Mouse (Mus musculus) c-Kit-positive CD71-positive TER-119-negative erythroid progenitor cells, embryonic 14.5 days (primary cell): ENCODE results near the gene Fbxw2.
A peak's percentile ranks its signal among the peaks of the same experiment; 100 is the strongest.
"Not testable (repeated sequence)": the region's sequence is repeated elsewhere in the genome, so short reads cannot be mapped to it uniquely, and the experiment has no call there.

Experiments
- DNase-seq: peaks from one replicate; pipeline ENCODE4 v3.0.0-alpha.2; 2013; ENCODE audit warnings: low read depth

The Fbxw2 gene

DNA sequence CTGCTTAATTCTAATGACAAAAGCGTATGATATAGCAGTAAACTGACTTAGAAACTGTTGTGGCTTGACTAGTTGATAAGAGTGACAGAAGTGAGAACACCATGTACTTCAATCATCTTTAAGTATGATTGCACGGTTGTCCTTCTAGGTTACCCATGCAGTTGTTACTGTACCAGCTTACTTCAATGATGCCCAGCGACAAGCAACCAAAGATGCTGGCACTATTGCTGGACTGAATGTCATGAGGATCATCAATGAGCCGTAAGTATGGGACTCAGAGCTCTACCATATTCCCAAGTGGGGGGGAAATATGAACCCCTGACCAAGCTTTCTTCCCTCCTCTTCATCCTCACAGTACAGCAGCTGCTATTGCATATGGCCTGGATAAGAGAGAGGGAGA lies 52.4 kb downstream of the Fbxw2 start:
- no peak for DNase-seq

DNA sequence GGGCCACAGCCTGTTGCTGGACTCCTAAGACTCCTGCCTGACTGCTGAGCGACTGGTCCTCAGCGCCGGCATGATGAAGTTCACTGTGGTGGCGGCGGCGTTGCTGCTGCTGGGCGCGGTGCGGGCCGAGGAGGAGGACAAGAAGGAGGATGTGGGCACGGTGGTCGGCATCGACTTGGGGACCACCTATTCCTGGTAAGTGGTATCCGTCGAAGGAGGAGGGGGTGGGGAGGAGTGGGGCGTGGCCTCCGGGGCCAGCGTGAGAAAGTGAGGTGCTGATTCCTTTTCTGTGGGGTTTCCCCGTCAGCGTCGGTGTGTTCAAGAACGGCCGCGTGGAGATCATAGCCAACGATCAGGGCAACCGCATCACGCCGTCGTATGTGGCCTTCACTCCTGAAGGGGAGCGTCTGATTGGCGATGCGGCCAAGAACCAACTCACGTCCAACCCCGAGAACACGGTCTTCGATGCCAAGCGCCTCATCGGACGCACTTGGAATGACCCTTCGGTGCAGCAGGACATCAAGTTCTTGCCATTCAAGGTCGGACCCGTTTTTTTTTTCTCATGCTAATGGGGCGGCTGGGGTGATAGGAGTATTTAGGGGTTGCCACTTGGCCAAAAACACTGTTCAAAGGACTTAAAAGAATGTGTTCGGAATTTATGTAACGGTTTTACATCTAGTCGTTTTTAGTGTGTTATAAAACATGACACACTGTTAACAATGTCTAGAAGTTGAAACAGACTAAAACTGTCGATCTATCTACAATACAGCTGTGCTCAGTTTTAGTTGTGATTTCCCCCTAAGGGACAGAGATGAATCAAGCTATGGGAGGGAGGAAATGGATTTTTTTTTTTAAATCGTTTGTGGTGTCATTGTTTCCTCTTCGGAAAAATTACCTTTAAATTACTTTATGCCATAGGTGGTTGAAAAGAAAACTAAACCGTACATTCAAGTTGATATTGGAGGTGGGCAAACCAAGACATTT lies 53.6 kb downstream of the Fbxw2 start:
- no peak for DNase-seq

DNA sequence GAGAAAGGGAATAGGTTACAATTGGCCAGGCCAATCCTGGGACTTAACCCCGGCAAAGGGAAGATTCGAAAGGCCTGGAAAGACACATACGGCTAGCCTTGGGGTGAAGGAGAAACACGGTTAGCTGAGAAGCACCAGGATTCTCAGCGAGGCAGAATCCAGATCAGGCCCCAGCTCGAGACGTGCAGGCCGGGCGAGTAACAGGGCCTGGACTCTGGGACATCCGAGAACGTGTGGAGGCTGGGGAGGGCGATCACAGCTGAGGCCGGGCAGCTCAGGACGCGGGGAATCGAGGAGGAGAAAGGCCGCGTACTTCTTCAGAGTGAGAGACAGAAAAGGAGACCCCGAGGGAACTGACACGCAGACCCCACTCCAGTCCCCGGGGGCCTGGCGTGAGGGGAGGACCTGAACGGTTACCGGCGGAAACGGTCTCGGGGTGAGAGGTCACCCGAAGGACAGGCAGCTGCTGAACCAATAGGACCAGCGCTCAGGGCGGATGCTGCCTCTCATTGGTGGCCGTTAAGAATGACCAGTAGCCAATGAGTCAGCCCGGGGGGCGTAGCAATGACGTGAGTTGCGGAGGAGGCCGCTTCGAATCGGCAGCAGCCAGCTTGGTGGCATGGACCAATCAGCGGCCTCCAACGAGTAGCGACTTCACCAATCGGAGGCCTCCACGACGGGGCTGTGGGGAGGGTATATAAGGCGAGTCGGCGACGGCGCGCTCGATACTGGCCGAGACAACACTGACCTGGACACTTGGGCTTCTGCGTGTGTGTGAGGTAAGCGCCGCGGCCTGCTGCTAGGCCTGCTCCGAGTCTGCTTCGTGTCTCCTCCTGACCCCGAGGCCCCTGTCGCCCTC lies 54.5 kb downstream of the Fbxw2 start, which contains the start of gene Hspa5:
TSS of gene Hspa5 (plus strand) at position 603 of the 859 bp plus-strand sequence.
- DNase-seq = peak; percentile 98

- DNase-seq = no peak
Measured at GRCm38 (mm10) chr2:34770951-34771350, 55.2 kb downstream of the Fbxw2 start.

DNA sequence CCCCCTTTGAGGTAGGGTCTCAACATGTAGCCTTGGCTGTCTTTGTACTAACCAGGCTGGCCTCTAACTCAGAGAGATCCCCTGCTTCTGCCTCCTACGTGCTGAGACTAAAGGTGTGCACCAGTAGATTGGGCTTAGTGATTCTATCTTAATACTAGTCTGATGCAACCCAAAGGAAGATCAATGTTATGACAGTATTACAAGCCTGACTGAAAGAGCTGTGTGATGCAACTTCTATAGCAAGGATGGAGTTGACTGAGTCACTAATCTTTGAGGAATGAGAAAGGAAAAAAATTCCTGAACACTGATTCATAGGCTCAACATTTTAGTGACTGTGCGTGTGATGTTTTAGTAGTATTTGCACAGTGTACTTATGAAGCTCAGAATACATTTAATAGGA lies 56.1 kb downstream of the Fbxw2 start:
- DNase-seq = no peak

GRCm38 (mm10) chr2:34764801-34765200 lies 61.3 kb downstream of the Fbxw2 start:
- no peak for DNase-seq

- DNase-seq = no peak
Measured at GRCm38 (mm10) chr2:34762872-34763271, 63.2 kb downstream of the Fbxw2 start.

- no peak for DNase-seq
Measured at GRCm38 (mm10) chr2:34762174-34762573, 63.9 kb downstream of the Fbxw2 start.

GRCm38 (mm10) chr2:34761272-34761671 lies 64.8 kb downstream of the Fbxw2 start:
- not testable (repeated sequence) for DNase-seq

- DNase-seq = no peak
Measured at GRCm38 (mm10) chr2:34757341-34757740, 68.8 kb downstream of the Fbxw2 start.

- no peak for DNase-seq
Measured at GRCm38 (mm10) chr2:34754551-34755358, 71.4 kb downstream of the Fbxw2 start, which contains the start of gene Gapvd1. Gene Gapvd1, minus strand, starts transcription at chr2:34755232.
